Mouse (Mus musculus): ENCODE data around the gene Tap2.
A peak's percentile ranks its signal among the peaks of the same experiment; 100 is the strongest.

DNA sequence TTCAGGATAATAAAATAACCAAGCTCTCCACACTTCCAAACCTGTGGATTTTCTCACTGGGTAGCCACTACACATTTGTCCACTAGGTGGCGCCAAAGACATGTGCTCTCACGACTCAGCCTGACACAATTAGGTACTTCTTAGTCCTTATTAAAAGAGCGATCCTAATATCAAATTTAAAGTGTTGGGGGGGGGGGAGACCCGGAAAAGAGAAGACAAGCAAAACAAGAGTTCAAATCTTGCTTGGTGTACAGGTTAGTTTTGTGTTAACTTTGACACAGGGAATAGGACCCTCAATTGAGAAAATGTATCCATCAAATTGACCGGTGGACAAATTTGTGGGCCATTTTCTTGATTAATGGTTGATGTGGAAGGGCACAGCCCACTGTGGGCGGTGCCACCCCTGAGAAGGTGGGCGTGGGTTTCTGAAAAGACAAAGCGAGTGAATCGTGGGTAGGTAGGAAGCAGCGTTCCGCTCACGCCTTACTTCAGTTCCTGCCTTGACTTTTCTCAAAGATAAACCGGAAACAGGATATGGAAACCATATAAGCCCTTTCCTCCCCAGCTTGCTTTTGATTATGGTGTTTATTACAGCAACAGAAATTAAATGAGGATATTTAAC lies 32.3 kb upstream of the Tap2 start:
- TF ChIP-seq CTCF (conservative IDR thresholded peaks at IDR 0.05; ENCODE audit: low read length) (peak; percentile 92), POU5F1 (IDR thresholded peaks at IDR 0.05; ENCODE audit: borderline replicate concordance, low read length) (no peak), NANOG (IDR thresholded peaks at IDR 0.05; ENCODE audit: borderline replicate concordance, low read length) (no peak)

All from E14TG2a.4 (cell line).